Mouse (Mus musculus) liver, adult 2 months (tissue): ENCODE measurements around the gene Nppb.

ENCODE experiments used
- CTCF ChIP-seq: fragments of 200-500 bp; IDR thresholded peaks from 2 replicates; pipeline ENCODE4 v1.5.1; 2011; ENCODE audit warnings: low read depth, low read length, control low read depth
- POLR2A ChIP-seq: fragments of 200-500 bp; IDR thresholded peaks from 2 replicates; pipeline ENCODE4 v1.6.1; 2011; ENCODE audit warnings: low read length, control low read depth; ENCODE audit not compliant: insufficient read depth; ENCODE audit errors: extremely low read depth

GRCm38 (mm10) chr4:148035440-148035839 is 49.9 kb downstream of the Nppb start:
- no peak for TF ChIP-seq CTCF
- no peak for TF ChIP-seq POLR2A
